In the genomic region with DNA sequence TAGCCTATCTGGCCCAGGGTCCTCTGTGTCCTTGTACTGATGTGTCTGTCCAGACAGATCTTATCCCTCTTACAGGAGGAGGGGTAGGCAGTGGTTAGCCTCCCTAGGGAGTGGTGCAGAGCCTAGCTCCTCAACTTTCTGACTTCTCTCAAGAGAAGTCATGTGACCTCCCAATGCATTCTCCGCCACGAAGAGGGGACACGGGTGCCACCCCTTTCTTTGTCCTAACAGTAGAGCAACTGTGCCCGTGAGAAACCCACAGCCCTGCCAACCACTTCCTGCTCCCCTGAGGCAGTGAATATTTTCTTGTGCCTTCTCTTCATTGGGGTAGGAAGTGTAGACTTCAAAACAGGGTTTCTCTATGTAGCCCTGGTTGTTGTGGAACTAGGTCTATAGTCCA, we compare ENCODE assay signal across 31 mouse cellular contexts. TPM values are rescaled to one million over a fixed set of nuclear protein-coding genes. Genes with fewer than 3 reads are reported as not detected.
DNase-seq lines count a peak whose midpoint lies in the region; ATAC-seq and TF ChIP-seq lines count a peak whose summit lies in the region.
"Had no signal": no experiment of that assay in that cellular context is flagged by ENCODE, and none has a peak within 500 bp of the region (broad histone marks: within the 10 kb centered on the region; RNA-seq: fewer than 3 reads in every experiment).

No protein-coding gene starts in this region.

- no peak for ATAC-seq in CD4-positive, CD25-positive, alpha-beta regulatory T cell, adult 4 months
- peak; percentile 30 for ATAC-seq in granulocyte monocyte progenitor cell, adult 5-6 weeks (replicated peaks; ENCODE audit: poor library complexity, severe bottlenecking)
- ATAC-seq in heart, embryonic 12.5 days (ENCODE audit: insufficient number of reproducible peaks, low FRiP score), result no peak
- ATAC-seq: activated CD4-positive, CD25-positive, alpha-beta regulatory T cell, adult 4 months; forebrain, embryonic 13.5 days; intestine, postnatal 0 days had no signal

- 15% methylated on average over 4 of the region's 4 CpGs for WGBS in thymus, adult 2 months
- WGBS in heart, embryonic 12.5 days, result 77% methylated on average over 4 of the region's 4 CpGs

- H3K36me3 ChIP-seq in thymus, adult 2 months (ENCODE audit: control insufficient read depth, insufficient read depth, low read length), result no peaks in the 10 kb centered on the region
- no peaks in the 10 kb centered on the region for H3K36me3 ChIP-seq in heart, embryonic 12.5 days
- H3K36me3 ChIP-seq: G1E; heart, embryonic 10.5 days; hindbrain, embryonic 12.5 days; kidney, embryonic 15.5 days; limb, embryonic 13.5 days; liver, embryonic 13.5 days; neural tube, embryonic 15.5 days had no signal

- peak; percentile 4 for DNase-seq in CD4-positive, CD25-positive, alpha-beta regulatory T cell, adult 2 months (ENCODE audit: low read depth, low spot score)
- DNase-seq in thymus, adult 2 months, result peak; percentile 73
- DNase-seq in thymus, postnatal 4 days, result peak; percentile 42
- DNase-seq in Muller cell, postnatal 12 days (ENCODE audit: inconsistent ontology term), result no peak
- DNase-seq: adrenal gland, adult 8-10 months; cerebellum, adult 11-12 months; cerebellum, postnatal 14 days; gastrocnemius, adult 2 months; kidney, postnatal 36 days; layer of hippocampus, postnatal 36 days; liver, embryonic 13.5 days; lung, adult 2 months; lung, postnatal 14 days; midbrain, embryonic 14.5 days; right cerebral cortex, adult 18-20 months; right cerebral cortex, postnatal 4 days had no signal

- H3K4me3 ChIP-seq in thymus, adult 2 months (ENCODE audit: control insufficient read depth, insufficient read depth, low read length), result no peak overlapping the region
- H3K4me3 ChIP-seq in heart, embryonic 12.5 days, result no peak overlapping the region
- H3K4me3 ChIP-seq: forebrain, embryonic 13.5 days; gastrocnemius, adult 2 months; heart, embryonic 10.5 days; hindbrain, embryonic 12.5 days; kidney, embryonic 15.5 days; limb, embryonic 13.5 days; liver, embryonic 13.5 days; megakaryocyte, embryonic 14.5 days; myocyte; neural tube, embryonic 15.5 days had no signal

- H3K9me3 ChIP-seq in heart, embryonic 12.5 days (replicated peaks), result no peaks in the 10 kb centered on the region
- H3K9me3 ChIP-seq: forebrain, embryonic 13.5 days; heart, embryonic 10.5 days; hindbrain, embryonic 12.5 days; kidney, embryonic 15.5 days; limb, embryonic 13.5 days; liver, embryonic 13.5 days; megakaryocyte, embryonic 14.5 days; neural tube, embryonic 15.5 days had no signal

- TF ChIP-seq POLR2A in thymus, adult 2 months (IDR thresholded peaks at IDR 0.05; ENCODE audit: control insufficient read depth, extremely low read depth, insufficient read depth, low read length, poor library complexity), result no peak

- peaks cover 11% of the 10 kb centered on the region for H3K4me1 ChIP-seq in thymus, adult 2 months (replicated peaks; ENCODE audit: control insufficient read depth, insufficient read depth, low read length)
- peaks cover 38% of the 10 kb centered on the region for H3K4me1 ChIP-seq in heart, embryonic 12.5 days (replicated peaks)
- H3K4me1 ChIP-seq: forebrain, embryonic 13.5 days; liver, embryonic 13.5 days; megakaryocyte, embryonic 14.5 days; neural tube, embryonic 15.5 days had no signal

- peak overlapping the region; percentile 38 for H3K27ac ChIP-seq in thymus, adult 2 months (ENCODE audit: control insufficient read depth, insufficient read depth, low read length)
- H3K27ac ChIP-seq in heart, embryonic 12.5 days (ENCODE audit: poor library complexity, severe bottlenecking), result no peak overlapping the region
- H3K27ac ChIP-seq: forebrain, embryonic 13.5 days; gastrocnemius, adult 2 months; heart, embryonic 10.5 days; hindbrain, embryonic 12.5 days; kidney, embryonic 15.5 days; limb, embryonic 13.5 days; liver, embryonic 13.5 days; neural tube, embryonic 15.5 days had no signal

- no peak overlapping the region for H3K4me2 ChIP-seq in heart, embryonic 12.5 days
- H3K4me2 ChIP-seq: forebrain, embryonic 13.5 days; hindbrain, embryonic 12.5 days; kidney, embryonic 15.5 days; limb, embryonic 13.5 days; liver, embryonic 13.5 days; neural tube, embryonic 15.5 days had no signal

- H3K9ac ChIP-seq in heart, embryonic 12.5 days, result no peak overlapping the region
- H3K9ac ChIP-seq: forebrain, embryonic 13.5 days; hindbrain, embryonic 12.5 days; kidney, embryonic 15.5 days; limb, embryonic 13.5 days; liver, embryonic 13.5 days; neural tube, embryonic 15.5 days had no signal

- no peaks in the 10 kb centered on the region for H3K27me3 ChIP-seq in thymus, adult 2 months (ENCODE audit: control insufficient read depth, insufficient read depth, low read length)
- peaks cover 83% of the 10 kb centered on the region for H3K27me3 ChIP-seq in heart, embryonic 12.5 days (replicated peaks)
- H3K27me3 ChIP-seq: CH12.LX had no signal

- TF ChIP-seq CTCF in thymus, adult 2 months (IDR thresholded peaks at IDR 0.05; ENCODE audit: borderline replicate concordance, control insufficient read depth, extremely low read depth, insufficient read depth, low read length, poor library complexity), result no peak

RNA-seq across cellular contexts. Expression of a gene that starts 36.9 kb away (rescaled TPM):
- under 1 TPM in 1 of 2 experiments, not detected in 1; 0.28 TPM for polyA plus RNA-seq in CD4-positive, CD25-positive, alpha-beta regulatory T cell, adult 4 months (2017; shearing (Covaris generic))
- total RNA-seq in granulocyte monocyte progenitor cell, adult 5-6 weeks (2014; fragmentation: Nextera tagmentation), result not detected in 2 replicates
- not detected in 2 replicates for total RNA-seq in granulocyte monocyte progenitor cell, adult 5-6 weeks (2017)
- 2.1 and 3.2 TPM in 2 replicates for polyA plus RNA-seq in thymus, adult 2 months (2012; rRNA removed)
- 18.8 and 21.0 TPM in 2 replicates for polyA plus RNA-seq in heart, embryonic 12.5 days (2016; fragmentation: Nextera tagmentation; extraction: Ambion mirVana)
- total RNA-seq: CH12.LX had no signal
- polyA plus RNA-seq: activated CD4-positive, CD25-positive, alpha-beta regulatory T cell, adult 4 months; G1E had no signal
